Mouse (Mus musculus): ENCODE measurements around the gene Ube2b. TPM values are rescaled to one million over a fixed set of nuclear protein-coding genes. Genes with fewer than 3 reads are reported as not detected.

The Ube2b gene
- 100 to 1,000 TPM; 300 to 368 (median 327) TPM for total RNA-seq (2022)

DNA sequence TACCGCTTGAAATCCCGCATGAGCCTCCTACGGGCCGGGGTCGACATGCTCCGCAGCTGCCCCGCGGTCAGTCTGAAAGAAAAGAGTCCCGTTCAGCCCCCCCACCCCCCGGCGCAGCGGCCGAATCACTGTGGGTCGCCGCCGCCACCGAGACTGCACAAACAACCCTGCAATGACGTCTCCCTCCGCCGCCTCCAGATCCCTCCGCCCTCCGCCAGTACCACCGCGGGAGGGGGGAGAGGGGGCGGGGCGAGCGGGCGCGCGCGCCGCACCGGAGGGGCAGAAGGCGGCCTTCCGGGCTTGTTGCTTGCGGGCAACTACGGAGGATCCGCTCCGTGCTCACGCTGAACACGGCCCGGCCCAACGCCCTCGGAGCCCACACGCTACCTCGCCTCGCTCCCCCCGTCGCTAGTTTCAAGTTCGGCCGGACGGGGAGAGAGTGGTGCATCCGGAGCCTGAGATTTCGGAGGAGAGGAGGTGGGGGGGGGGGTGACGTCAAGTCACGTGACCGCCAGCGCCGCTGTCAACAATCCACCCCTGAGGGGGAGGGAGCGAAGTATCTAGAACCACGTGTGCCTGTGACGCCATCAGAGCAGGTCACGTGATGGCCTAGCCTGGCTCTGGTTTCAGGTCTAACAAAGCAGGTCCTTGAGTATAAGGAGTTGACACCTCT lies at the start of gene Ube2b:
Gene Ube2b (minus strand): TSS at position 473 of the 673 bp plus-strand sequence.
- peak; percentile 97 for DNase-seq (ENCODE audit: low spot score)

GRCm38 (mm10) chr11:52046446-52047165 lies 46.0 kb upstream of the Ube2b start:
- no peak for DNase-seq (ENCODE audit: low spot score)

DNA sequence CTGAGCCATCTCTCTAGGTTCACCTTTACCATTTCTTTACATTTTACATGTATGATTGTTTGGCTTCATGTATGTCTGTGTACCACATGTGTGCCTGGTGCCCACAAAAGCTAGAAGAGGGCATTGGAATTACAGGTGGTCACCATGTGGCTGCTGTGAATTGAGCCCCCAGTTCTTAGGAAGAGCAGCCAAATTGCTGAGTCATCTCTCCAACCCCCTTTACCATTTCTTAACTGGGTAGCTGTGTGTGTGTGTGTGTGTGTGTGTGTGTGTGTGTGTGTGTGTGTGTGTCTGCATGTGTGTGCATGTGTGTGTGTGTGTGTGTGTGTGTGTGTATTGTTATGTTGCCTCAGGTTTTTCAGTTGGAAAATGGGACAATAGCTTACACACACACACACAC lies 43.6 kb upstream of the Ube2b start:
- DNase-seq (ENCODE audit: low spot score): no peak

DNA sequence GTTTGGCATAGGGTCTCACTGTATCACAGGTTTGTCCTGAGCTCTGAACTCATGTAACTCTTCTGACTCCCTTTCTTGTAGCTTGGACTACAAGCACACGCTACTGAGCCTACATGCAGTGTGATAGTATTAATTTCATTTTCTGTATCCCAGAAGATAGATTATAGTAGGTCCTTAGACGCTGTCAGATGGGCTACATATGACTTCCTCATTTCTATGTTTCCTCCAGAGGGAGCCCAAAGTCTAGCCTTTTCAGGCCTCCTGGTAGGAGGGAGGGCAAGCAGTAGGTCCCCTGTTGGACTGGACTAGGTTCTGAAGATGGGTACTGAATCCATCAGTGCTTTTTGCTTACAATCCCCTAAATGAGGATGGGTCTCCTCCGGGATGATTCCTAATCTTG lies 42.7 kb upstream of the Ube2b start:
- DNase-seq (ENCODE audit: low spot score): no peak

DNA sequence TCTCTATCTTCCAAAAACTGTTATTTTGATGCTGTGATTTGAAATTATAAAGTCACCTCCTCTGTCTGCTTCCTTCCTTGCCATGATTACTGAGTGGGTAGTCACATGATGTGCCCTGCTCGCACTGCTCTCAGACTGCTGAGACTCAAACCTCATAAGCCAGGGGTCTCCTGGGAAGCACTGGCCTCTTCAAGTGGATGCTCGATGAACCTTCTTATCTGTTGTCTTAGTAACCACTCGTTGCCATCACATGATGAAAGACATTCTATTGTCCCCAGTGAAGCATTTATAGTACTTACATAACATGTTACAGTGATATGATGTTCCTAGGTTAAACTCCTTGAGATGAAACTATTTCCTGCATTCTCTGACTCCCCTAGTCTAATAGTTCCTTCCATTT lies 37.1 kb upstream of the Ube2b start:
- DNase-seq (ENCODE audit: low spot score): no peak

DNA sequence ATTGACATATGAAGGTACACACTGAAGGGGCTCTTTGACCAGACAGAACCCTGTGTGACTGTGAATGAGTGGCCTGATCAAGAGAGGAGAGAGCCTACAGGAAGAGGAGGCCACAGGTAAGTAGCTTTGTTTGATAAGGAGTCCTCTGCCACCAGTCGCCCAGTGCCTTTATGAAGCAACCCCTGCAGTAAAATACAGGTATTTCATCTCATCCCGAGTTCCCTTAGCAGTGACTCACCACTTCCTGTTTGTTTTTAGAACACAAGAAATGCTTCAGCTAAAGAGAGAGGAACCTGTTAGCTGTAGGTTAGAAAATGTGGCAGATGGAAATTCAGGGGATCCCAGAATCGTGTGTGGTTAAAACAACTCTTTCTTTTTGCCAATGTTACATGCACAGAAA lies 35.3 kb upstream of the Ube2b start:
- DNase-seq (ENCODE audit: low spot score): no peak

GRCm38 (mm10) chr11:52033953-52034352 lies 33.4 kb upstream of the Ube2b start:
- no peak for DNase-seq (ENCODE audit: low spot score)

- no peak for DNase-seq (ENCODE audit: low spot score)
Observed at GRCm38 (mm10) chr11:52032356-52032755, 31.8 kb upstream of the Ube2b start.

DNA sequence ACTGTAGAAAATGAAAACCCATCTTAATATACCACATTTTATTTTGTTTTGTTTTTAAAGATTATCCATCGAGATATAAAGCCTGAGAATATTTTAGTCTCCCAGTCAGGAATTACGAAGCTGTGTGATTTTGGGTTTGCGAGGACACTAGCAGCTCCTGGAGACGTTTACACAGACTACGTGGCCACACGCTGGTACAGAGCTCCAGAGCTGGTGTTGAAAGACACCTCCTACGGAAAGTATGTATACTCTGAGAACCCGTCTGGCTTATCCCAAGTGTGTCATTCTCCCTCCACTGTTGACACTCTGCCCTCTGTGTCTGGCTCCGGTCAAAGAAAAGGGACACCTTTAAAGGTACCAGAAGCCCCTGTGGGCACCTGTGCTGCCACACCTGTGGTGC lies 17.7 kb upstream of the Ube2b start:
- no peak for DNase-seq (ENCODE audit: low spot score)

GRCm38 (mm10) chr11:52011541-52011940 lies 11.0 kb upstream of the Ube2b start:
- DNase-seq (ENCODE audit: low spot score): no peak

GRCm38 (mm10) chr11:52011011-52011410 lies 10.4 kb upstream of the Ube2b start:
- DNase-seq (ENCODE audit: low spot score): no peak

DNA sequence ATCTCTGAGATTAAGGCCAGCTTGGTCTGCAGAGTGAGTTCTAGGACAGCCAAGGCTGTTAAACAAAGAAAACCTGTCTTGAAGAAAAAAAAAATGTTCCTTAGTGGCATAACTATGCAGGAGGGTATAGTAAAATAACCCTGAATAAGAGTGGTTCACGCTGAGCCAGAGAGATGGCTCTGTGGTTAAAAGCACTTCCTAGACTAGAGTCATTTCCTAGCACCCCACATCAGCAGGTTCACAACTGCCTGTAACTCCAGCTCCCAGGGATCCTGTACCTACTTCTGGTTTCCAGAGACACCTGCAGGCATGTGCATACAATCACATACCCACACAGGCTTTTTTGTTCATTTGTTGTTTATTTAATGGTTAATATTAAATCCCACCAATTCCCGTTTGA lies 5.0 kb upstream of the Ube2b start:
- no peak for DNase-seq (ENCODE audit: low spot score)

DNA sequence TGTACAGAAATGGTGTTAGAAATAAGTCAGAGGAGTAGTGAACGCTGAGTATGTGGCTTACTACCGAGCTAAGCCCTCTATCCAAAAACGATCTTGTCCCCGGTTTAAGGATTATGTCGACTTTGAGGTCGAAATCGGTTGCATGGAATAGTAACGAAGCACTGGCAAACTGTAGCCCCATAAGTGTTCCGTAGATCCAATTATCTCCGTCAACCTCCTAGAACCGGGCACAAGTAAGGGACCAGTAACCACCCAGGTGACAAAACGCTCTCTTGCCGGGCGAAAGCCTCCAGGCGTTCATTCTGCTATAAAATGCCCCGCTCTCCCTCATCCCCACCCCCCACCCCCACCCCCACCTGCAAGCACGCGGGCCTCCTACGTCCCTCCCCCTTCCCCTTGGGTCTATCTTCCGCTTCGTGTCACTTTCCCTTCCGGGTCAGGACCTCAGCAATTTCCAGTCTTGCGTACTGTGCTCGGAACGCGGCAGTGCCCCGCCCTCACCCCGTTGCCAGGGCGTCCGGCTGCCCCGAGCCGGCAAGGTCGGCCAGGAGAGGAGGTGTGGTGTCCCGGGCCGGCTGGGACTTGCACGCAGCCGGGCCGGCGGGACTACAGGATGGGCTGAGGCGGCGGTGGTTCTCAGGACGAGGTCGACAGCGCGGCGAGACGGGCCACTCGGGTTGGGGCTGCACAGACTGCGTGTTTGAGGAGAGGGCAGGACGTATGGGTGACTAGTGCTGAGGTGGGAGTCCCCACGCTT lies 3.4 kb upstream of the Ube2b start, which contains the start of gene Cdkl3:
Gene Cdkl3 (plus strand): TSS at position 450 of the 757 bp plus-strand sequence.
- DNase-seq (ENCODE audit: low spot score): peak; percentile 95

GRCm38 (mm10) chr11:52003505-52003771 lies 2.9 kb upstream of the Ube2b start:
- DNase-seq (ENCODE audit: low spot score): no peak

- no peak for DNase-seq (ENCODE audit: low spot score)
Observed at GRCm38 (mm10) chr11:52002842-52003504, 2.4 kb upstream of the Ube2b start.

DNA sequence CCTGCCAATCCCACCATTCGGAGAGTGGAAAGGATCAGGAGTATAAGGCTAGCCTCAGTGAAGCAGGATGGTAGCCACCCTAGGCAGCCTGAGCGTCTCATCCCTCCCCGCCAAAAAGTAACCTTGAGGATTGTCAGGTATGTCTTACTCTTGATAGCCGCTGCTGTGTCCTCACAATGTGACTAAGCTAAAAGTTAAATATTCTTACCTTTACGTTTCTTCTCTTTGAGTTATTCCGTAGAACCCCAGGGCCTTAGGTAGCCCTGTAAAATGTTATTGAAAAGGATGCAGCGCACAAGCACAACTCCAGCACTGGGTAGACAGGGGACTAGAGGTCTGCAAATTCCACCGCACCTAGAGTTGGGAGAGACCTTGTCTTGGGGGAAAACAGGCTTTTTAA lies 1.3 kb upstream of the Ube2b start:
- no peak for DNase-seq (ENCODE audit: low spot score)

DNA sequence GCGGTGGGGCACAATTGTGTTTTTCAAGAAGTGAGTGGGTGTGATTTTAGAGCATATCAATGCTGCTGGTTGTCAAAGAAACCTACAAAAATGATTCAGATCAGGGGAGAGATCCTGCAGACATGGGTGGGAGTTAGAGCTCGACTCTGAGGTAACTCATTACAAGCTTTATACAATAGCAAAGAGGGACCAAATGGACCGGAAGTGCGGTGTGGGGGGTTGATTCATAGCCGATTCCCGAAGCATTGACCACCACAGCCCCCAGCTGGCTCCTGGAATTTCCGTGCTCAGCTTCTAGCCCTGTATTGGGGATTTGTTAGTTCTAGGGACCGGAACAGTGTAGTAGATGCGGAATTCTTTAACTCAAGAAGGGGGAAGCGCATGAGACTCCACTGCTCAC lies 779 bp upstream of the Ube2b start:
- no peak for DNase-seq (ENCODE audit: low spot score)

- DNase-seq (ENCODE audit: low spot score): peak; percentile 68
Observed at GRCm38 (mm10) chr11:51999611-52000289, 812 bp downstream of the Ube2b start.

DNA sequence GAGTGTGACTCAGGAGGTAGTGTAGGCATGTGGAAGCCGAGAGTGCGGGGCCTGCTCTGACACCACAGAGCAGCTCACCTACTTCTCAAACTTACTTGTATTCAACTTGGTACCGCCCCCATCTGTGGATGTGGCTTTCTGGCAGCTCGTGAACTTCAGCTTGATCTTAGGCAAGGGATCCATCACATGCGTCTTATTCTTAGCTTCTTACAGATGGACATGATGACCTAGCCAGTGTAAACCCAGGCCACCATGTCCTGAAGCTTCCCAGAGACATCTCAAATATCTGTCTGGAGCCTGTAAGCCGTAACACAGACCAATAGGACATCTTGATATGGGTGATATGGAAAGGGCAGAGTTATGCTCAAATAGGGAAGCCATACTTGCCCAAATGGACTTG lies 28.9 kb downstream of the Ube2b start:
- DNase-seq (ENCODE audit: low spot score): no peak

DNA sequence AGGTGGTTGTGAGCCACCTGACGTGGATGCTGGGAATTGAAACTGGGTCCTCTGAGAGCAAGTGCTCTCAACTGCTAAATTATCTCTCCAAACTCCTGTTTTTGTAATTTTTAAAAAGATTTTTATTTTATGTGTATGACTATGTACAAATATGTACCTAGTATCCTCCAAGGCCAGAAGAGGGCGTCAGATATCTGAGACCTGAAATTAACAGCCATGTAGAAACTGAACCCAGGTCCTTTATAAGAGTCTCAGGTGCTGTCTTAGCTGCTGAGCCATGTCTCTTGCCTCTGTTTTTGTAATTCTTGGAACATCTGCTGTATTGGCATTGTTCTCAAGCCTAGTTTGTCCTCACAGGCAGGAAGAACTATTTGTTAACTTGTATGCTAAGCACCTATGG lies 31.1 kb downstream of the Ube2b start:
- no peak for DNase-seq (ENCODE audit: low spot score)

DNA sequence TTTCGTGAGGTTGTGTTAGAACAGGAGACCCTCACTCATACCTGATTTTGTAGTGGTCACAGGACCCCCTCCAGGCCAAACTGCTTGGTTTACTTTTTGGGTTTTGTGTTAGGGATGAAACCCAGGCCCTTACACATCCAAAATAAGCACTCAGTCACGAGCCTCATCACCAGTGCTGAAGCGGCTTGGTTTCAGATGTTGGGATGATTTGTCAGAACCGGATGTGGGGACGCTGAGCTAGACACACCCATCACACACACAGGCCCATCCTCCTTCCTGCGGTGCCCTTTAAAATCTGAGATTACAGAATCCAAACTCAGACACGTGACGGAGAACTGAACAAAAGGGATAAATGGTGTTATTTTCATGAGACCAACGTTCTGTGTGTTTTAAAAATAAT lies 31.7 kb downstream of the Ube2b start:
- no peak for DNase-seq (ENCODE audit: low spot score)
